Mouse (Mus musculus) stomach, embryonic 15.5 days (tissue): Measurements from ENCODE around the gene Ylpm1. TPM values are rescaled to one million over a fixed set of nuclear protein-coding genes. Genes with fewer than 3 reads are reported as not detected.

Source experiments
- ATAC-seq: fragments of 200-750 bp; cut with Nextera tagmentation; 2 replicates; pipeline ENCODE4 v1.8.0; 2017; ENCODE audit warnings: low read depth, moderate number of reproducible peaks, moderate TSS enrichment; ENCODE audit not compliant: insufficient read depth, low FRiP score
- H3K27ac ChIP-seq: fragments of 300-500 bp; sonication (generic); 2 replicates; pipeline ENCODE4 v1.5.1; 2015; ENCODE audit warnings: mild to moderate bottlenecking, inconsistent platforms
- H3K27me3 ChIP-seq: fragments of 300-500 bp; sonication (generic); replicated peaks from 2 replicates; pipeline ENCODE4 v1.6.1; 2015; ENCODE audit warnings: inconsistent platforms
- H3K36me3 ChIP-seq: fragments of 300-500 bp; sonication (generic); 2 replicates; pipeline ENCODE4 v1.6.1; 2015; ENCODE audit warnings: inconsistent platforms
- H3K4me1 ChIP-seq: fragments of 300-500 bp; sonication (generic); 2 replicates; pipeline ENCODE4 v1.6.1; 2015; ENCODE audit warnings: inconsistent platforms
- H3K4me2 ChIP-seq: fragments of 300-500 bp; sonication (generic); 2 replicates; pipeline ENCODE4 v1.6.1; 2015; ENCODE audit warnings: mild to moderate bottlenecking, inconsistent platforms
- H3K4me3 ChIP-seq: fragments of 300-500 bp; sonication (generic); replicated peaks from 2 replicates; pipeline ENCODE4 v1.5.1; 2015; ENCODE audit warnings: inconsistent platforms
- H3K9ac ChIP-seq: fragments of 300-500 bp; sonication (generic); 2 replicates; pipeline ENCODE4 v1.6.1; 2015; ENCODE audit warnings: inconsistent platforms
- H3K9me3 ChIP-seq: fragments of 300-500 bp; sonication (generic); 2 replicates; pipeline ENCODE4 v1.6.1; 2016; ENCODE audit warnings: inconsistent platforms
- WGBS: fragments of 180-500 bp; shearing (Covaris S2); methylation state at CpG from one replicate; pipeline ENCODE4 v1.1.7; 2015; 5-methylcytosine and 5-hydroxymethylcytosine counted together
- polyA plus RNA-seq: library from polyadenylated mRNA; unstranded; fragments of >200 nt; fragmentation: Nextera tagmentation; extraction: Ambion mirVana; gene quantifications from 2 replicates; pipeline ENCODE4 v1.2.1, GENCODE M21; 2015

Gene Ylpm1
- polyA plus RNA-seq, 1 experiment from 2014 or later = 26.1 TPM

DNA sequence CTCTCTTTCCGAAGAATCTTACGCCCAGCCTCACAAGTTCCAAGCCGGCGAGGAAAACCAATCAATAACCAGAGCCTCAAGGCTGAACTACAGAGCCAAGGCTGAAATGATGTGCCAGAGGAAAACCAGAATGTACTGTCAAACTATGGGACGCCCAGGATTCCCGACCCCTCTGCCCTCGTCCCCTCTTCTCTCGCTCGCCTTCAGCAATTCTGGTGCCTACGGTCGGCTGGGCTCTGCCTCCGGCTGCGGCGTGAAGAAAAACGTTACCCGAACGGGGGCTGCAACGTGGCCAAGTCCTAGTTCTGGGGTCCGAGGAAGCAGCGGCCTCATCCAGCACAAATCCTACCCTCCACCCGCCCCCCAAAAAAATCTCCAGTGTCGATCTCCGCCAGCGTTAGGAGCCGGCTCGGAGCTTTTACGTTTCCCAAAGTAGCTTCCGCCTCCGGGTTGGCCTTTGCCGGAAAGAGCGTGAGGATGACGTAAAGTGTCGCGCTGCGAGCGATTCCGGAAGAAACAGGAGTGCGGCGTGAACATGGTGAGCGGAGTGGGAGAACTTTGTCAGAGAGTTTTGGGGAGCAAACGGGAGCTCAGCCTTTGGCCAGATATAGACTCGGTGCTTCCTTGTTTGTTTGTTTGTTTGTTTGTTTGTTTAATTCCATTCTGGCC is 25.6 kb upstream of the Ylpm1 start, which contains the start of the genes Fcf1 and Arel1:
Fcf1 (plus strand) TSS at position 470 of the 669 bp plus-strand sequence.
Arel1 (minus strand) TSS at position 473 of the 669 bp plus-strand sequence.
- Histone ChIP-seq H3K4me2 (peak within 1 kb of the TSS; percentile 86), H3K27ac (no peak within 1 kb of the TSS), H3K27me3 (no peaks in the 10 kb centered on the region), H3K4me1 (peaks cover 15% of the 10 kb centered on the region), H3K4me3 (peak within 1 kb of the TSS; percentile 93), H3K9me3 (no peaks in the 10 kb centered on the region), H3K9ac (peak within 1 kb of the TSS; percentile 74), H3K36me3 (peaks cover 6% of the 10 kb centered on the region)
- peak; percentile 67; the same call in 1 of the 2 replicates for ATAC-seq
- WGBS = under 1% methylated on average over 42 of the region's 42 CpGs

DNA sequence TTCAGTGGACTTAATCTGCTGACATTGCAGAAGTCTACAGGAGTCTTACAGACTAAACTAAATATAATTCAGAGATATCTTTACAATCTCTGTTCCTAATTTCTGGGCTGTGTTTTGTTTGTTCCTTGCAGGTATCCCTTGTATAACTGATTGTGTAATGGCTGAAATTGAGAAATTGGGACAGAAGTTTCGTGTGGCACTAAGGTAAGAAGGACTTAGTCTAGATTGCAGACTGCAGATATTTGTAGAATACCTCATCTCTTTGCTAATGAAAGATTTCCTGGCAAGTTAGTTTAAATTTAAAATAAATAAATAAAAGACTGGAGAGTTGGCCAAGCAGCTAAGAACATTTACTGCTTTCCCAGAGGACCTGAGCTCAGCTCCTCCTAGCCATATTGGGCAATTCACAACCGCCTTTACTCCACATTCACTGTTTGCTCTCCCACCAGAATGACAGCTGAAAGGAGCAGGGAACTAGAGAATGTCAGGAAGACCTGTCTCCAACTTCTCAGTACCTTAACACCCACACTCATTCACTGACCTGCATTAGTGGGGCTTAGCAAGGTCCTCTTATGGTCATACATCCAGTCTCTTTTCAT is 16.8 kb upstream of the Ylpm1 start:
- no peak overlapping the region for H3K9ac ChIP-seq
- H3K27ac ChIP-seq = no peak overlapping the region
- no peaks in the 10 kb centered on the region for H3K4me1 ChIP-seq
- H3K4me3 ChIP-seq = no peak overlapping the region
- WGBS = 84% methylated on average over 2 of the region's 2 CpGs
- ATAC-seq = no peak
- H3K4me2 ChIP-seq = no peak overlapping the region
- H3K36me3 ChIP-seq = peaks cover 30% of the 10 kb centered on the region
- no peaks in the 10 kb centered on the region for H3K9me3 ChIP-seq
- no peaks in the 10 kb centered on the region for H3K27me3 ChIP-seq

DNA sequence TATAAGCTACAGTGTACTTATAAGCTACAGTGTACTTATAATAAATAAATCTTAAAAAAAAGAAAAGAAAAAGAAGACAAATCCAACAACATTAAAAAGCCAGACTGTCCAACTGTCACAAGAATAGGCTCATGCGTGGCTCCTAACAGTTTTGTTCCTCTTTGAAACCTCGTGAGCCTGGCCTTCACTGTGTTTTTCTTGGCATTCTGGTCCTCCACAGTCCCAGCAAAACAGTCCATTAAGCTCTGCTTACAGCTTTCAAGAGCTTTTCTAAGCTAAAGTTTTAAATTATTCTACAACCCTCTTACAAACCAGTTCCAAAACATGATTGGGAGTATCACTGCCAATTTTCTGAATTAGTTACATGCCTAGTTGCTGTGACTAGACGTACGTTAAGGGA is 6.7 kb upstream of the Ylpm1 start:
- Histone ChIP-seq H3K9me3 (no peaks in the 10 kb centered on the region), H3K9ac (no peak overlapping the region), H3K4me1 (no peaks in the 10 kb centered on the region), H3K4me2 (no peak overlapping the region), H3K27ac (no peak overlapping the region), H3K27me3 (no peaks in the 10 kb centered on the region), H3K4me3 (no peak overlapping the region), H3K36me3 (no peaks in the 10 kb centered on the region)
- no peak for ATAC-seq
- 71% methylated on average over 4 of the region's 4 CpGs for WGBS

DNA sequence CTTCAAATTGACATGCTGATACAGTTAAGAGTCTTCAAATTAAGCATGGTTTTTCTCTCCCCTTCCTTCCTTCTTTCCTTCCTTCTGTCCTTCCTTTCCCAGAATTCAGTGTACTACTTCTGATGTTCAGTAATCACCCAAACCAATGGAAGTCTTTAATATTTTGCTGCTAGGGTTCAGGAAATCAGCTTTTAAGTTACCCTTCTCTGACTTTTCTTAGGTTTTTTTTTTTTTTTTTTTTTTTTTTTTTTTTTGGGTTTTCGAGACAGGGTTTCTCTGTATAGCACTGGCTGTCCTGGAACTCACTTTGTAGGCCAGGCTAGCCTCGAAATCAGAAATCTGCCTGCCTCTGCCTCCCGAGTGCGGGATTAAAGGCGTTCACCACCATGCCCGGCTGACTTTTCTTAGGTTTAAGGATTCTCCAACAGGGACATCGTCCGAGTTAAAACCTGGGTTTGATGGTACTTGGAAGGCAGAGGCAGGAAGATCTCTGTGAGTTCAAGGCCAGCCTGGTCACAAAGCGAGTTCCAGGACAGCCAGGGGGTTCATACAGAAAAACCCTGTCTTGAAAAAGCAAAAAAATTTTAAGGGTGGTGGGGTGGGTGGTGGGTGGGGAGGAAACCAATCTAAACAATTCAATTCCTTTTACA is 884 bp upstream of the Ylpm1 start:
- no peak for ATAC-seq
- H3K9ac ChIP-seq = no peak overlapping the region
- H3K4me3 ChIP-seq = no peak overlapping the region; the same call in 1 of the 2 replicates
- 0 out of 2 replicates have a peak, but pooled peaks cover 4% of the 10 kb centered on the region for H3K4me1 ChIP-seq
- H3K9me3 ChIP-seq = no peaks in the 10 kb centered on the region
- peak overlapping the region; percentile 33 for H3K4me2 ChIP-seq
- H3K27ac ChIP-seq = no peak overlapping the region
- WGBS = 91% methylated on average over 9 of the region's 9 CpGs
- H3K27me3 ChIP-seq = no peaks in the 10 kb centered on the region
- H3K36me3 ChIP-seq = no peaks in the 10 kb centered on the region

DNA sequence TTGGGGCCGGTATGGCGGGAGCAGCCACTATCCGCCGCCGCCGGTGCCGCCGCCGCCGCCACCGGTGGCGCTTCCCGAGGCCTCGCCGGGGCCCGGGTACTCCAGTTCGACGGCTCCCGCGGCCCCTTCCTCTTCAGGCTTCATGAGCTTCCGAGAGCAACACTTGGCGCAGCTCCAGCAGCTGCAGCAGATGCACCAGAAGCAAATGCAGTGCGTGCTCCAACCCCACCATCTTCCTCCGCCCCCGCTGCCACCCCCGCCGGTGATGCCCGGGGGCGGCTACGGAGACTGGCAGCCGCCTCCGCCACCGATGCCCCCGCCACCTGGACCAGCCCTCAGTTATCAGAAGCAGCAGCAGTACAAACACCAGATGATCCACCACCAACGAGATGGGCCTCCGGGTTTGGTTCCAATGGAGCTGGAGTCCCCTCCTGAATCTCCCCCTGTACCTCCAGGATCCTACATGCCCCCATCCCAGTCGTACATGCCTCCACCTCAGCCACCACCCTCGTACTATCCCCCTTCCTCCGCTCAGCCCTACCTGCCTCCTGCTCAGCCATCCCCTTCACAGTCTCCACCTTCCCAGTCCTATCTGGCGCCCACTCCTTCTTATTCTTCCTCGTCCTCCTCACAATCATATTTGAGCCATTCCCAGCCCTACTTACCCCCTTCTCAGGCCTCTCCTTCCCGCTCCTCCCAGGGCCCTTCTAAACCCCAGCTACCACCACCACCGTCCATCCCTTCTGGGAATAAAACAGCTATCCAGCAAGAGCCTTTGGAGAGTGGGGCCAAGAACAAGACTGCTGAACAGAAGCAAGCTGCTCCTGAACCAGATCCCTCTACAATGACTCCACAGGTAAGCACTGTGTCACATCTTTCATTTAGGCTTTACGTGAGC is 629 bp downstream of the Ylpm1 start:
- Histone ChIP-seq H3K9ac (peak overlapping the region; percentile 91), H3K9me3 (no peaks in the 10 kb centered on the region), H3K4me3 (peak overlapping the region; percentile 85), H3K4me1 (0 out of 2 replicates have a peak, but pooled peaks cover 4% of the 10 kb centered on the region), H3K27me3 (no peaks in the 10 kb centered on the region), H3K36me3 (no peaks in the 10 kb centered on the region), H3K4me2 (peak overlapping the region; percentile 84), H3K27ac (peak overlapping the region; percentile 82)
- peak; percentile 65 for ATAC-seq
- WGBS = under 1% methylated on average over 44 of the region's 44 CpGs

DNA sequence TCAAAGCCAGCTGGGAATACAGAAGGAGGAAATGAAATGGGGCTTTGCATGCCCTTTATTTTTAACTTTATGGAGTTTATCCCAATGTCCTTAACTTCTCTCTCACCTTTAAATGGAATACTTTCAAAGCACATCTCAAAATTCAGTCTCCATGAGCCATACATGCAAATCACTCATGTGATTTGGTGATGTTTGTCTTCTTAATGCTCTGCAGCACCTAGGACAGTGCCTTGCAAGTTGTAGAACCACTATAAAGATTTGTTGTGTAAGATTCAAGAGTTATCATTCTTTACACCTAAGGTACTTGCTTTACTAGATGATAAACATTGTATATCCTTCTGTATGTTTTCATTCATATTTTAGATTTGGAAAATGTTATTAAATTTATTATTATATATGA is 2.9 kb downstream of the Ylpm1 start:
- Histone ChIP-seq H3K36me3 (peaks cover 5% of the 10 kb centered on the region; the same call in 1 of the 2 replicates), H3K4me1 (0 out of 2 replicates have a peak, but pooled peaks cover 4% of the 10 kb centered on the region), H3K4me2 (peak overlapping the region; percentile 84), H3K27ac (no peak overlapping the region), H3K4me3 (no peak overlapping the region), H3K27me3 (no peaks in the 10 kb centered on the region), H3K9me3 (no peaks in the 10 kb centered on the region), H3K9ac (no peak overlapping the region)
- ATAC-seq = no peak

DNA sequence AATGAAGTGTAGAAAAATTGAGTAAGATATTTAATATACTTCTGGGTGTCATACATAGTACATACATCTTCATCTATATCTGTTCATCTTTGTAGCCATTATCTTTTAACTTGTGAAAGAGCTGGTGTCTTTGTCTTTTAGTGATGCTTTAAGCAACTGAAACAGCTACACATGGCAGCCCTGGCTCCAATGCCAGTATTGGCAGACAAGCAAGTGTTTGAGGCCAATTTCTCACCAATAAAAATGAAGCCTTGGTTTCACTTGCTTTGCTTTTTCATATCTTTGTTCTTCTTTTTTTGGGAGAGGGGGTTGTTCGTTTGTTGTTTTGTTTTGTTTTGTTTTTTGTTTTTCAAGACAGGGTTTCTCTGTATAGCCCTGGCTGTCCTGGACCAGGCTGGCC is 10.1 kb downstream of the Ylpm1 start:
- Histone ChIP-seq H3K4me2 (no peak overlapping the region), H3K4me3 (no peak overlapping the region), H3K27me3 (no peaks in the 10 kb centered on the region), H3K27ac (no peak overlapping the region), H3K9me3 (no peaks in the 10 kb centered on the region), H3K9ac (no peak overlapping the region), H3K36me3 (peaks cover 5% of the 10 kb centered on the region; the same call in 1 of the 2 replicates), H3K4me1 (no peaks in the 10 kb centered on the region)
- WGBS = 93% methylated on average over 1 of the region's 1 CpGs
- no peak for ATAC-seq

DNA sequence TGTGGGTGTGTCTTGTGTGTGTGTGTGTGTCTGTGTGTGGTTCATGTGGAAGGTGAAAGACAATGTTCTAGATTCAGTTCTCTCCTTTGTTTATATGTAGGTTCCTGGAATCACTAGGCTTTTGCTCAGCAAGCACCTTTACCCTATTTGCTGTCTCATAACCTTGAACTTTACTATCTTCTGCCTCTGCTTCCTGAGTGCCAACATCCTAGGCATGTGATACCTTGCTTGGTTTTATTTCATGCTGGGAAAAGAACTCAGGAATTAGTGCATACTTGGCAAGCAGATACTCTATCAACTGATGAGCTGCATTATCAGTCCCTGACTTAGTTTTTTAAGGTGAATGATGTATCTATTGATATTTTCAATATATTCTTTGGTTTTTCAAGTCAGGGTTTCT is 10.9 kb downstream of the Ylpm1 start:
- H3K27ac ChIP-seq = no peak overlapping the region
- H3K9ac ChIP-seq = no peak overlapping the region
- ATAC-seq = no peak
- no peaks in the 10 kb centered on the region for H3K27me3 ChIP-seq
- no peaks in the 10 kb centered on the region for H3K4me1 ChIP-seq
- no peak overlapping the region for H3K4me3 ChIP-seq
- H3K4me2 ChIP-seq = no peak overlapping the region
- peaks cover 5% of the 10 kb centered on the region; the same call in 1 of the 2 replicates for H3K36me3 ChIP-seq
- no peaks in the 10 kb centered on the region for H3K9me3 ChIP-seq

DNA sequence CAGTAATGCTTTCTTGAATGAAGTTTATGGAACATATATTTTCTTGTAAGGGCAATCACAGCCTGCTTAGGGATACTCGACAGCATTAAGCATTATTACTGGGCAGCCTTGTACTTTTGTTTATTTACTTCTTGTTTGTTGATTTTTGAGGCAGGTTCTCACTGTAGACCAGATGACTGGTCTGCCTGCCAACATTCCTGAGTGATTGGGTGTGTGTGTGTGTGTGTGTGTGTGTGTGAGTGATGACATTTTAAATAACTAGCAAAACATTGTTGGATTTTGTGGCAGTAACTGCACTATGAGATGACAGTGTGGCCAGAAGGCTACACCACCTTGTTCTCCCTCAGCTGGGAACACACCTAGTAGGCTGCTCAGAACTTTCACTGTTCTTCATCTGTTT is 13.7 kb downstream of the Ylpm1 start:
- peaks cover 17% of the 10 kb centered on the region for H3K36me3 ChIP-seq
- H3K4me3 ChIP-seq = no peak overlapping the region
- H3K27ac ChIP-seq = no peak overlapping the region
- H3K9ac ChIP-seq = no peak overlapping the region
- H3K4me2 ChIP-seq = no peak overlapping the region
- H3K4me1 ChIP-seq = no peaks in the 10 kb centered on the region
- no peak for ATAC-seq
- 63% methylated on average over 1 of the region's 1 CpGs for WGBS
- no peaks in the 10 kb centered on the region for H3K27me3 ChIP-seq
- H3K9me3 ChIP-seq = no peaks in the 10 kb centered on the region

DNA sequence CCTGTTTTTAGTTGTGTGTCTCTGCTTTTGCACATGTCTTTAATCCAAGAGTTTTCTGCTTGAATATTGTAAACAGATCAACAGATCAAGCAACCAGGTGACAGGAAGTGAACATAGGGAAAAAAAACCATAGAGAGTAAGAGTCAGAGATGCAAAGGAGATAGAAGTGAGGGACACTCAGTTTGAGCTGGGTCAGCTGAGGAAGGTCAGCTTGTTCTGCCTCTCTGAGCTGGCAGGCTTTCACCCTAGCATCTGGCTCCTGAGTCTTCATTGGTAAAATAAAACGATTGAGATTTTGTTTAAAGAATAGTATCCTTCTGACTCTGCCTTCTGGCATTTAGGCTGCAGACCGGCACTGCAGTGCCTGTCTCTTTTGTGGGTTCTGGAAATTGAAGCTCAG is 14.4 kb downstream of the Ylpm1 start:
- Histone ChIP-seq H3K36me3 (peaks cover 24% of the 10 kb centered on the region), H3K4me3 (no peak overlapping the region), H3K4me2 (no peak overlapping the region), H3K27me3 (no peaks in the 10 kb centered on the region), H3K9me3 (no peaks in the 10 kb centered on the region), H3K9ac (no peak overlapping the region), H3K27ac (no peak overlapping the region), H3K4me1 (no peaks in the 10 kb centered on the region)
- ATAC-seq = no peak
- WGBS = 91% methylated on average over 2 of the region's 2 CpGs

DNA sequence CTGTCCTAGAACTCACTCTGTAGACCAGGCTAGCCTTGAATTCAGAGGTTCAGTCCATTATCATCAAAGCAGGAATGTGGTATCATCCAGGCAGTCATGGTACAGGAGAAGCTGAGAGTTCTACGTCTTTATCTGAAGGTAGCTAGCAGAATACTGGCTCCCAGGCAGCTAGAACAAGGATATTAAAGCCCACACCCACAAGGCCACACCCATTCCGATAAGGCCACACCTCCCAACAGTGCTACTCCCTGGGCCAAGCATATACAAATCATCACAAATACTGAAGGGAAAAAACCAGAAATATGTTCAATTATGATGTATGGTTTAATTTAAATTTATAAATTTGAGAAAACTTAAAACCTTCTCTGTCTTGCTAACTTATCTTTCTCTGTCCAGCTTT is 16.1 kb downstream of the Ylpm1 start:
- H3K27me3 ChIP-seq = no peaks in the 10 kb centered on the region
- peaks cover 31% of the 10 kb centered on the region for H3K36me3 ChIP-seq
- H3K4me2 ChIP-seq = no peak overlapping the region
- H3K27ac ChIP-seq = no peak overlapping the region
- H3K4me3 ChIP-seq = no peak overlapping the region
- 81% methylated on average over 2 of the region's 2 CpGs for WGBS
- no peak for ATAC-seq
- no peak overlapping the region for H3K9ac ChIP-seq
- no peaks in the 10 kb centered on the region for H3K9me3 ChIP-seq
- H3K4me1 ChIP-seq = no peaks in the 10 kb centered on the region
